Mouse (Mus musculus): ENCODE data around the gene Ptpra. TPM values are rescaled to one million over a fixed set of nuclear protein-coding genes. Genes with fewer than 3 reads are reported as not detected.

Gene Ptpra
- total RNA-seq, 2 experiments from 2014 or later = 257 to 262 TPM

DNA sequence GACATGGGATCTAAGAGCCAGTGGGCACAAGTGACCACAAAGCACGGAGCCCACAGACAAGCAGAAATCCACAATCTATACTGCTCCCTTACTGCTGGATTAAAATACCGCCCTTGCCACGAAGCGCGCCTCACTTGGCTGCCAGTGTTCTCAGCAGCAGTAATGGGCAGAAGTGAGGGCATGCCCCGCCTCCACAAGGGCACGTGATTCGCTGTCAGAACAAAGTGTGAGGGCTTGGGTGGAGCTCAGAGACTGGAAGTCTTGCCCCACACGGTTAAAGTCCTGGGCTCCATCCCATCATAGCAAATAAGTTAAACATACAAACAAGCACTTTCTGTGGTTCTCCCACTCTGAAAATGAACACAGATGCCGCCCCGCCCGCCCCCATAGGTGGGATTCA lies 127.6 kb downstream of the Ptpra start:
- peak in 1 of 2 experiments; percentile 42 for DNase-seq (ENCODE audit: extremely low spot score in 1 of 2, low spot score in 2 of 2)
- intact Hi-C loops (cut with DNase I) = no loop called here

DNA sequence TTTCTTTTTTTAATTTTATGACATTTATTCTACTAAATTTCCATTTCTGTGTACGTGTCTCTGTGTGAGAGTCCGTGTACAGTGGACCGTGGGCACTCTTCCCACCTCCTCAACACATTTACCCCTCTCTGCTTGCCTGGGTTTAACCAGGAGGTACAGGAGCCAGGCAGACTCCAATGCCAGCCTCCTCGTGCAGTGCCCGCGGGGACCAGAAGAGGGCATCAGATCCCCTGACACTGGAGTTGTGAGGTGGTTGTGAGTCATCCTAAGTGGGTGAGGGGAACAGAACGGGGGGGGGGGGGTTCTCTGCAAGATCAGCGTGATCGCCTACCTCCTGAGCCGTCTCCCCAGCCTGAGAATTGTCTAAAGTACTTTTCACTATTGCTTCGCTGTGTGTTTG lies 128.1 kb downstream of the Ptpra start:
- peak in 1 of 2 experiments; percentile 48 for DNase-seq (ENCODE audit: extremely low spot score in 1 of 2, low spot score in 2 of 2)
- intact Hi-C loops (cut with DNase I) = no loop called here

- intact Hi-C loops (cut with DNase I) = no loop called here
- DNase-seq (ENCODE audit: extremely low spot score in 1 of 2, low spot score in 2 of 2) = no peak
Measured at GRCm38 (mm10) chr2:130579791-130580190, 129.7 kb downstream of the Ptpra start.

GRCm38 (mm10) chr2:130581201-130581600 lies 131.1 kb downstream of the Ptpra start:
- intact Hi-C loops (cut with DNase I) = no loop called here
- DNase-seq (ENCODE audit: extremely low spot score in 1 of 2, low spot score in 2 of 2) = no peak

GRCm38 (mm10) chr2:130582552-130582951 lies 132.5 kb downstream of the Ptpra start, which contains the start of gene Avp:
Gene Avp, minus strand, starts transcription at chr2:130582554.
- no peak for DNase-seq (ENCODE audit: extremely low spot score in 1 of 2, low spot score in 2 of 2)
- intact Hi-C loops (cut with DNase I) = no loop called here

- intact Hi-C loops (cut with DNase I) = no loop called here
- DNase-seq (ENCODE audit: extremely low spot score in 1 of 2, low spot score in 2 of 2) = no peak
Measured at GRCm38 (mm10) chr2:130583902-130584560, 134.0 kb downstream of the Ptpra start.

DNA sequence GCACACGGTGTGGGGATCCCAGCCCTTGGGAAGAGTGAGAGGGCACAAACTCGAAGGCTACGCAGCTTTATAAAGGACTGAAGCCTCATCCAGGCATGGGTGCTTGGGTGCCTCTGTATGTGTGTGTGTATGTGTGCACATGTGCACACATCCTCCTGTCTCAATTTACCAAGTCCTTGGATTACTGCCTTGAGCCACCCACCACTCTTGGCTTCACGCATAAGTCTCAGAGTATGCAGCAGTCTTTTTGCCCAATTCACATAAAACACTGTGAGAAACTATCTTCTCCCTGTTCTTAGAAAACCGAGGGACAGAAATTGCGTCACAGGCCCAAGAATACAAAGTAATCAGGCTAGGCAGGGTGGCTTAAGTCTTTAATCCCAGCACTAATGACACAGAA lies 135.9 kb downstream of the Ptpra start:
- peak in 1 of 2 experiments; percentile 36 for DNase-seq (ENCODE audit: extremely low spot score in 1 of 2, low spot score in 2 of 2)
- intact Hi-C loops (cut with DNase I) = no loop called here

- no peak for DNase-seq (ENCODE audit: extremely low spot score in 1 of 2, low spot score in 2 of 2)
- intact Hi-C loops (cut with DNase I) = no loop called here
Measured at GRCm38 (mm10) chr2:130588373-130588772, 138.3 kb downstream of the Ptpra start.

DNA sequence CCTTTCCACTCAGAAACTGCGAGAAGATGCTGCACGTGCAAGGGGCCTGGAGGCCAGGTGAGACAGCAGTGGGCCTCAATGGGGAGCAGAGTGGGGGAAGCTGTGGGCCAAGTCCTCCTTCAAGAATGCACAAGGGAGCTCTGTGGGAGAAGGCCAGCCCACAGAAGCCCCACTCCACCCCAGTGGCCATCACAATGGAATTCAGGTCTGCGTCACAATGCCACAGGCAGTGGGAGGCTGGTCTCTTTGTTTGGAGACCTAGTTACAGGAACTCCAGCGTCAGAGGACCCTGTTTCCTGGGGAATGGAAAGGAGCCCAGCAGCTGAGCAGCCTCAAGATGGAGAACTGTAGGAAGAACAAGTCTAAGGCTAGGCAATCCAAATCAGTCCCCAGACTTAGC lies 139.1 kb downstream of the Ptpra start:
- intact Hi-C loops (cut with DNase I) = no loop called here

GRCm38 (mm10) chr2:130589761-130590160 lies 139.7 kb downstream of the Ptpra start:
- intact Hi-C loops (cut with DNase I) = no loop called here
- DNase-seq (ENCODE audit: extremely low spot score in 1 of 2, low spot score in 2 of 2) = no peak

More for the DNA sequence above, 139.1 kb downstream of the Ptpra start:
- no peak for DNase-seq (ENCODE audit: extremely low spot score in 1 of 2, low spot score in 2 of 2)

- intact Hi-C loops (cut with DNase I) = no loop called here
- no peak for DNase-seq (ENCODE audit: extremely low spot score in 1 of 2, low spot score in 2 of 2)
Measured at GRCm38 (mm10) chr2:130591016-130591415, 140.9 kb downstream of the Ptpra start.

DNA sequence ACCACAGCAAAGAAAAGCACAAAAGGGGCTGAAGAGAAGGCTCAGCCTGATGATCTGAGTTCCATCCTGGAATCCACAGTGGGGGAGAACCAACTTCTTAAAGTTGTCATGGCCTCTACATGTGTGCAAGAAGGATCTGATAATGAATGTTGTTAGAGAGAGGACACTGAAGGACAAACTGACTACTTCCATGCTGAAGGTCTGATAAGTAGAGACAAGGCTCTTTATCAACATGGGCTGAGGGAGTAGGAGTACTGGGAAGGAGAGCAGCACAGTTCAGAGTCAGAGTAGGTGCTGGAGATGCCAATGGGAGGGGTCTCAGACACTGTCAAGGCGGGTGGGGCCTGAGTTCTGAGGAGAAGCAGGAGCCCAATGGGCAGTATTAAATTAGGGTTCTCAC lies 145.5 kb downstream of the Ptpra start:
- intact Hi-C loops (cut with DNase I) = no loop called here
- DNase-seq (ENCODE audit: extremely low spot score in 1 of 2, low spot score in 2 of 2) = no peak

- DNase-seq (ENCODE audit: extremely low spot score in 1 of 2, low spot score in 2 of 2) = peak in 1 of 2 experiments; percentile 28
- intact Hi-C loops (cut with DNase I) = no loop called here
Measured at GRCm38 (mm10) chr2:130597601-130598010, 147.5 kb downstream of the Ptpra start.

- intact Hi-C loops (cut with DNase I) = no loop called here
- DNase-seq (ENCODE audit: extremely low spot score in 1 of 2, low spot score in 2 of 2) = peak in 1 of 2 experiments; percentile 55
Measured at GRCm38 (mm10) chr2:130598399-130598798, 148.3 kb downstream of the Ptpra start.

DNA sequence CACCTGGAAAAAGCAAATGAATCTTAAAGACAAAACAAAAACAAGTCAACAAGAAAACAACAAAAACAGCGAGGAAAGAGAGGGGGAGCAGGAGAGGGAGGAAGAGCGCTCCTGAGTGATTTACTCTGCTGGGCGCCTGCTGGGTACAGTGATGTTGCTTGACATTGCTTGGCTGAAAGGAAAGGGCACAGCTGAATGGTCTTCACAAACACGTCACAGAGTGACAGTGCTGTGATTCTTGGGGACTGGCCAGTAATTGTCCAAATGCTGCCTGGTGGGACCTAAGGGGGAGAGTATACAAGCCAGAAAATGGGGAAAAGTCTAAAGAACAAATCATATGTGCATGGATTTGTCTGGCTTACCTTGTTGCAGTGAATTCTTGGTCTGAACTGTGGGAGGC lies 152.1 kb downstream of the Ptpra start:
- no peak for DNase-seq (ENCODE audit: extremely low spot score in 1 of 2, low spot score in 2 of 2)
- intact Hi-C loops (cut with DNase I) = no loop called here

Small RNA genes within 50 kb of the gene (microRNA-seq; reads per million reads assigned to microRNA genes)
- gene Gm23876 = not detected

Other genes with a start within 250 kb of the Ptpra start
- gene Nop56, start 175.8 kb upstream of the Ptpra start, total RNA-seq (2021) = 100 to 1,000 TPM; 174 to 183 TPM
- gene Idh3b, start 165.7 kb upstream of the Ptpra start, total RNA-seq (2021) = 100 to 1,000 TPM; 210 to 228 TPM
- 10 to 100 TPM; 12.2 to 13.0 TPM for gene Ebf4, start 155.1 kb upstream of the Ptpra start, total RNA-seq (2021)
- 10 to 100 TPM; 16.9 to 20.9 TPM for gene Cpxm1, start 52.7 kb upstream of the Ptpra start, total RNA-seq (2021)
- not detected for gene Gm28372, start 45.0 kb upstream of the Ptpra start, total RNA-seq (2021)
- gene 1700020A23Rik, start 45.0 kb upstream of the Ptpra start, total RNA-seq (2021) = not detected
- not detected for gene Tmem239, start 43.8 kb upstream of the Ptpra start, total RNA-seq (2021)
- 100 to 1,000 TPM in 1 of 2 experiments, 10 to 100 TPM in 1; 83.9 to 105 TPM for gene Vps16, start 25.9 kb upstream of the Ptpra start, total RNA-seq (2021)
- 10 to 100 TPM; 22.8 to 23.4 TPM for gene Pced1a, start 25.6 kb upstream of the Ptpra start, total RNA-seq (2021)
- gene Mrps26, start 113.5 kb downstream of the Ptpra start, total RNA-seq (2021) = 10 to 100 TPM; 67.1 to 73.0 TPM
- under 1 TPM in 1 of 2 experiments, not detected in 1; 0.84 TPM for gene Oxt, start 125.9 kb downstream of the Ptpra start, total RNA-seq (2021)
- gene Avp, start 132.3 kb downstream of the Ptpra start, total RNA-seq (2021) = 1 to 10 TPM in 1 of 2 experiments, under 1 TPM in 1; 0.77 to 1.8 TPM
- gene Fastkd5, start 179.7 kb downstream of the Ptpra start, total RNA-seq (2021) = 1 to 10 TPM; 8.0 TPM
- gene Ubox5, start 179.8 kb downstream of the Ptpra start, total RNA-seq (2021) = 1 to 10 TPM; 8.5 to 8.7 TPM
- gene Lzts3, start 192.5 kb downstream of the Ptpra start, total RNA-seq (2021) = 10 to 100 TPM; 45.3 to 46.8 TPM
- 10 to 100 TPM; 59.7 to 72.2 TPM for gene Ddrgk1, start 214.4 kb downstream of the Ptpra start, total RNA-seq (2021)
- 10 to 100 TPM; 42.2 to 48.9 TPM for gene Itpa, start 217.3 kb downstream of the Ptpra start, total RNA-seq (2021)
- gene Slc4a11, start 247.2 kb downstream of the Ptpra start, total RNA-seq (2021) = under 1 TPM; 0.39 to 0.58 TPM